Mouse (Mus musculus) cerebellum, adult 2 months (tissue): ENCODE data around the gene Clnk.

Experiments
- CTCF ChIP-seq: fragments of 200-500 bp; IDR thresholded peaks from 2 replicates; pipeline ENCODE4 v1.5.1; 2011; ENCODE audit warnings: low read depth, mild to moderate bottlenecking, control low read depth, low read length, moderate library complexity, borderline replicate concordance; ENCODE audit not compliant: insufficient read depth
- POLR2A ChIP-seq: fragments of 200-500 bp; IDR thresholded peaks from 2 replicates; pipeline ENCODE4 v1.6.1; 2011; ENCODE audit warnings: low read length, control low read depth, borderline replicate concordance; ENCODE audit not compliant: insufficient read depth

GRCm38 (mm10) chr5:38787851-38788520 lies 88.6 kb downstream of the Clnk start:
- TF ChIP-seq POLR2A (no peak), CTCF (no peak)
